Mouse (Mus musculus): ENCODE data around the gene Tatdn2. TPM values are rescaled to one million over a fixed set of nuclear protein-coding genes. Genes with fewer than 3 reads are reported as not detected.

Tatdn2 gene
- polyA plus RNA-seq (2014; fragmentation: Nextera tagmentation; extraction: Ambion mirVana): 0.95 and 0.97 TPM in 2 replicates

- ATAC-seq (ENCODE audit: insufficient read depth, low FRiP score, low TSS enrichment) (peak; percentile 99), DNase-seq (ENCODE audit: low spot score) (peak; percentile 96)
- WGBS: under 1% methylated on average over 57 of the region's 58 CpGs
- Histone ChIP-seq H3K4me1 (ENCODE audit: control insufficient read depth, insufficient read depth, low read length) (peaks cover 13% of the 10 kb centered on the region), H3K4me2 (ENCODE audit: low read depth) (peak within 1 kb of the TSS; percentile 99), H3K36me3 (ENCODE audit: control insufficient read depth, insufficient read depth, low read length) (no peaks in the 10 kb centered on the region), H3K9me3 (ENCODE audit: control insufficient read depth, low read length) (no peaks in the 10 kb centered on the region), H3K27me3 (ENCODE audit: control insufficient read depth, insufficient read depth, low read length) (no peaks in the 10 kb centered on the region), H3K27ac (ENCODE audit: low read depth, low read length) (peak within 1 kb of the TSS; percentile 87), H3K9ac (ENCODE audit: low read length) (peak within 1 kb of the TSS; percentile 79), H3K4me3 (ENCODE audit: low read depth, low read length) (peak within 1 kb of the TSS; percentile 85)
Measured at GRCm38 (mm10) chr6:113696582-113697221, at the start of gene Tatdn2. Gene Tatdn2 (plus strand): TSS chr6:113697050.

- ATAC-seq (ENCODE audit: insufficient read depth, low FRiP score, low TSS enrichment): no peak
Measured at GRCm38 (mm10) chr6:113649346-113650196, 47.3 kb upstream of the Tatdn2 start.

GRCm38 (mm10) chr6:113650197-113650640 is 46.6 kb upstream of the Tatdn2 start:
- no peak for ATAC-seq (ENCODE audit: insufficient read depth, low FRiP score, low TSS enrichment)

More at GRCm38 (mm10) chr6:113649346-113650196, 47.3 kb upstream of the Tatdn2 start:
- Histone ChIP-seq H3K9me3 (ENCODE audit: control insufficient read depth, low read length) (no peaks in the 10 kb centered on the region), H3K27ac (ENCODE audit: low read depth, low read length) (no peak overlapping the region), H3K9ac (ENCODE audit: low read length) (no peak overlapping the region), H3K4me1 (ENCODE audit: control insufficient read depth, insufficient read depth, low read length) (no peaks in the 10 kb centered on the region), H3K36me3 (ENCODE audit: control insufficient read depth, insufficient read depth, low read length) (no peaks in the 10 kb centered on the region), H3K4me3 (ENCODE audit: low read depth, low read length) (no peak overlapping the region), H3K4me2 (ENCODE audit: low read depth) (no peak overlapping the region), H3K27me3 (ENCODE audit: control insufficient read depth, insufficient read depth, low read length) (no peaks in the 10 kb centered on the region)
- no peak for DNase-seq (ENCODE audit: low spot score)
- 88% methylated on average over 7 of the region's 7 CpGs for WGBS

GRCm38 (mm10) chr6:113651626-113652025 is 45.2 kb upstream of the Tatdn2 start:
- Histone ChIP-seq H3K4me3 (ENCODE audit: low read depth, low read length) (no peak overlapping the region), H3K27ac (ENCODE audit: low read depth, low read length) (no peak overlapping the region), H3K36me3 (ENCODE audit: control insufficient read depth, insufficient read depth, low read length) (no peaks in the 10 kb centered on the region), H3K9ac (ENCODE audit: low read length) (no peak overlapping the region), H3K4me2 (ENCODE audit: low read depth) (no peak overlapping the region), H3K9me3 (ENCODE audit: control insufficient read depth, low read length) (no peaks in the 10 kb centered on the region), H3K27me3 (ENCODE audit: control insufficient read depth, insufficient read depth, low read length) (no peaks in the 10 kb centered on the region), H3K4me1 (ENCODE audit: control insufficient read depth, insufficient read depth, low read length) (no peaks in the 10 kb centered on the region)
- DNase-seq (ENCODE audit: low spot score) (no peak), ATAC-seq (ENCODE audit: insufficient read depth, low FRiP score, low TSS enrichment) (no peak)
- WGBS: 76% methylated on average over 3 of the region's 3 CpGs

More at GRCm38 (mm10) chr6:113650197-113650640, 46.6 kb upstream of the Tatdn2 start:
- Histone ChIP-seq H3K9ac (ENCODE audit: low read length) (no peak overlapping the region), H3K27me3 (ENCODE audit: control insufficient read depth, insufficient read depth, low read length) (no peaks in the 10 kb centered on the region), H3K4me3 (ENCODE audit: low read depth, low read length) (no peak overlapping the region), H3K27ac (ENCODE audit: low read depth, low read length) (no peak overlapping the region), H3K9me3 (ENCODE audit: control insufficient read depth, low read length) (no peaks in the 10 kb centered on the region), H3K4me2 (ENCODE audit: low read depth) (no peak overlapping the region), H3K4me1 (ENCODE audit: control insufficient read depth, insufficient read depth, low read length) (no peaks in the 10 kb centered on the region), H3K36me3 (ENCODE audit: control insufficient read depth, insufficient read depth, low read length) (no peaks in the 10 kb centered on the region)
- WGBS: 81% methylated on average over 4 of the region's 4 CpGs
- no peak for DNase-seq (ENCODE audit: low spot score)

GRCm38 (mm10) chr6:113653551-113653950 is 43.3 kb upstream of the Tatdn2 start:
- ATAC-seq (ENCODE audit: insufficient read depth, low FRiP score, low TSS enrichment) (no peak), DNase-seq (ENCODE audit: low spot score) (no peak)
- no peaks in the 10 kb centered on the region for H3K9me3 ChIP-seq (ENCODE audit: control insufficient read depth, low read length)
- no peaks in the 10 kb centered on the region for H3K4me1 ChIP-seq (ENCODE audit: control insufficient read depth, insufficient read depth, low read length)
- no peak overlapping the region for H3K9ac ChIP-seq (ENCODE audit: low read length)
- H3K4me3 ChIP-seq (ENCODE audit: low read depth, low read length): no peak overlapping the region
- H3K27ac ChIP-seq (ENCODE audit: low read depth, low read length): no peak overlapping the region
- 91% methylated on average over 7 of the region's 7 CpGs for WGBS
- no peaks in the 10 kb centered on the region for H3K27me3 ChIP-seq (ENCODE audit: control insufficient read depth, insufficient read depth, low read length)
- H3K36me3 ChIP-seq (ENCODE audit: control insufficient read depth, insufficient read depth, low read length): no peaks in the 10 kb centered on the region
- no peak overlapping the region for H3K4me2 ChIP-seq (ENCODE audit: low read depth)

- Histone ChIP-seq H3K9me3 (ENCODE audit: control insufficient read depth, low read length) (no peaks in the 10 kb centered on the region), H3K4me3 (ENCODE audit: low read depth, low read length) (no peak overlapping the region), H3K27me3 (ENCODE audit: control insufficient read depth, insufficient read depth, low read length) (no peaks in the 10 kb centered on the region), H3K36me3 (ENCODE audit: control insufficient read depth, insufficient read depth, low read length) (no peaks in the 10 kb centered on the region), H3K9ac (ENCODE audit: low read length) (no peak overlapping the region), H3K4me1 (ENCODE audit: control insufficient read depth, insufficient read depth, low read length) (no peaks in the 10 kb centered on the region), H3K27ac (ENCODE audit: low read depth, low read length) (no peak overlapping the region), H3K4me2 (ENCODE audit: low read depth) (no peak overlapping the region)
- DNase-seq (ENCODE audit: low spot score) (no peak), ATAC-seq (ENCODE audit: insufficient read depth, low FRiP score, low TSS enrichment) (no peak)
- WGBS: 82% methylated on average over 8 of the region's 8 CpGs
Measured at GRCm38 (mm10) chr6:113654102-113654501, 42.7 kb upstream of the Tatdn2 start.

- H3K9ac ChIP-seq (ENCODE audit: low read length): no peak overlapping the region
- H3K27ac ChIP-seq (ENCODE audit: low read depth, low read length): no peak overlapping the region
- no peak overlapping the region for H3K4me2 ChIP-seq (ENCODE audit: low read depth)
- no peaks in the 10 kb centered on the region for H3K36me3 ChIP-seq (ENCODE audit: control insufficient read depth, insufficient read depth, low read length)
- H3K4me3 ChIP-seq (ENCODE audit: low read depth, low read length): no peak overlapping the region
- ATAC-seq (ENCODE audit: insufficient read depth, low FRiP score, low TSS enrichment) (no peak), DNase-seq (ENCODE audit: low spot score) (no peak)
- no peaks in the 10 kb centered on the region for H3K27me3 ChIP-seq (ENCODE audit: control insufficient read depth, insufficient read depth, low read length)
- H3K9me3 ChIP-seq (ENCODE audit: control insufficient read depth, low read length): no peaks in the 10 kb centered on the region
- WGBS: 75% methylated on average over 16 of the region's 16 CpGs
- no peaks in the 10 kb centered on the region for H3K4me1 ChIP-seq (ENCODE audit: control insufficient read depth, insufficient read depth, low read length)
Measured at GRCm38 (mm10) chr6:113654753-113655397, 42.0 kb upstream of the Tatdn2 start.

- H3K4me3 ChIP-seq (ENCODE audit: low read depth, low read length): no peak overlapping the region
- no peaks in the 10 kb centered on the region for H3K36me3 ChIP-seq (ENCODE audit: control insufficient read depth, insufficient read depth, low read length)
- DNase-seq (ENCODE audit: low spot score) (no peak), ATAC-seq (ENCODE audit: insufficient read depth, low FRiP score, low TSS enrichment) (no peak)
- H3K9me3 ChIP-seq (ENCODE audit: control insufficient read depth, low read length): no peaks in the 10 kb centered on the region
- no peak overlapping the region for H3K27ac ChIP-seq (ENCODE audit: low read depth, low read length)
- no peak overlapping the region for H3K4me2 ChIP-seq (ENCODE audit: low read depth)
- H3K27me3 ChIP-seq (ENCODE audit: control insufficient read depth, insufficient read depth, low read length): no peaks in the 10 kb centered on the region
- no peaks in the 10 kb centered on the region for H3K4me1 ChIP-seq (ENCODE audit: control insufficient read depth, insufficient read depth, low read length)
- 97% methylated on average over 3 of the region's 3 CpGs for WGBS
- no peak overlapping the region for H3K9ac ChIP-seq (ENCODE audit: low read length)
Measured at GRCm38 (mm10) chr6:113655475-113655874, 41.4 kb upstream of the Tatdn2 start.

Data from neural tube, embryonic 11.5 days (tissue).